Mouse (Mus musculus): ENCODE results near the gene Kat2b. TPM values are rescaled to one million over a fixed set of nuclear protein-coding genes. Genes with fewer than 3 reads are reported as not detected.
"Not testable (repeated sequence)": the region's sequence is repeated elsewhere in the genome, so short reads cannot be mapped to it uniquely, and the experiment has no call there.

The Kat2b gene
- total RNA-seq, 1 experiment, result 25.1 TPM

GRCm38 (mm10) chr17:53570361-53570875, 3.8 kb downstream of the Kat2b start:
- Histone ChIP-seq H3K4me1 (ENCODE audit: control insufficient read depth in 2 of 2, insufficient read depth in 2 of 2, low read length in 2 of 2, poor library complexity in 1 of 2) (peaks cover 12 to 31% of the 10 kb centered on the region in 2 experiments), H3K4me3 (ENCODE audit: insufficient read depth in 1 of 2, low read depth in 1 of 2, low read length in 2 of 2, poor library complexity in 1 of 2, severe bottlenecking in 1 of 2) (peak overlapping the region; percentile 0 to 8; a peak in 2 of 4 replicates), H3K36me3 (ENCODE audit: control insufficient read depth, insufficient read depth, low read length, poor library complexity, severe bottlenecking) (no peaks in the 10 kb centered on the region), H3K9ac (ENCODE audit: insufficient read depth, low read depth, low read length, poor library complexity, severe bottlenecking) (peak overlapping the region; percentile 10; the same call in 1 of the 2 replicates), H3K9me3 (ENCODE audit: control insufficient read depth, insufficient read depth, low read depth, low read length) (no peaks in the 10 kb centered on the region), H3K27ac (ENCODE audit: insufficient read depth, low read depth, low read length, poor library complexity, severe bottlenecking) (peak overlapping the region; percentile 89; the same call in 1 of the 2 replicates)
- DNase-seq (ENCODE audit: low read depth, low spot score), result no peak
- in situ Hi-C loops (cut with MboI; ENCODE audit: low sequenced_read_pairs in 2 of 2, unreplicated experiment in 2 of 2), result no loop called here
- TF ChIP-seq ZC3H11A (IDR thresholded peaks at IDR 0.05; ENCODE audit: borderline replicate concordance, low read depth, low read length) (no peak), ZNF384 (IDR thresholded peaks at IDR 0.05; ENCODE audit: low read depth, low read length) (no peak), CHD2 (IDR thresholded peaks at IDR 0.05; ENCODE audit: low read depth, low read length) (no peak), HCFC1 (IDR thresholded peaks at IDR 0.05; ENCODE audit: borderline replicate concordance, insufficient read depth, low read length) (no peak), MAFK (IDR thresholded peaks at IDR 0.05; ENCODE audit: insufficient read depth, low read depth, low read length) (no peak)

GRCm38 (mm10) chr17:53570932-53571331, 4.3 kb downstream of the Kat2b start:
- Histone ChIP-seq H3K4me1 (ENCODE audit: control insufficient read depth in 2 of 2, insufficient read depth in 2 of 2, low read length in 2 of 2, poor library complexity in 1 of 2) (peaks cover 12 to 29% of the 10 kb centered on the region in 2 experiments), H3K27ac (ENCODE audit: insufficient read depth, low read depth, low read length, poor library complexity, severe bottlenecking) (peak overlapping the region; percentile 89; the same call in 1 of the 2 replicates)
- in situ Hi-C loops (cut with MboI; ENCODE audit: low sequenced_read_pairs in 2 of 2, unreplicated experiment in 2 of 2), result not testable (repeated sequence)

GRCm38 (mm10) chr17:53573019-53573556, 6.4 kb downstream of the Kat2b start:
- Histone ChIP-seq H3K9ac (ENCODE audit: insufficient read depth, low read depth, low read length, poor library complexity, severe bottlenecking) (peak overlapping the region; percentile 40; the same call in 1 of the 2 replicates), H3K4me3 (ENCODE audit: insufficient read depth in 1 of 2, low read depth in 1 of 2, low read length in 2 of 2, poor library complexity in 1 of 2, severe bottlenecking in 1 of 2) (no peak overlapping the region), H3K9me3 (ENCODE audit: control insufficient read depth, insufficient read depth, low read depth, low read length) (no peaks in the 10 kb centered on the region), H3K4me1 (ENCODE audit: control insufficient read depth in 2 of 2, insufficient read depth in 2 of 2, low read length in 2 of 2, poor library complexity in 1 of 2) (peaks cover 16 to 27% of the 10 kb centered on the region in 2 experiments), H3K27ac (ENCODE audit: insufficient read depth, low read depth, low read length, poor library complexity, severe bottlenecking) (peak overlapping the region; percentile 54; the same call in 1 of the 2 replicates), H3K36me3 (ENCODE audit: control insufficient read depth, insufficient read depth, low read length, poor library complexity, severe bottlenecking) (no peaks in the 10 kb centered on the region)
- in situ Hi-C loops (cut with MboI; ENCODE audit: low sequenced_read_pairs in 2 of 2, unreplicated experiment in 2 of 2), result no loop called here
- TF ChIP-seq ZC3H11A (IDR thresholded peaks at IDR 0.05; ENCODE audit: borderline replicate concordance, low read depth, low read length) (no peak), HCFC1 (IDR thresholded peaks at IDR 0.05; ENCODE audit: borderline replicate concordance, insufficient read depth, low read length) (no peak), CHD2 (IDR thresholded peaks at IDR 0.05; ENCODE audit: low read depth, low read length) (no peak), MAFK (IDR thresholded peaks at IDR 0.05; ENCODE audit: insufficient read depth, low read depth, low read length) (no peak), ZNF384 (IDR thresholded peaks at IDR 0.05; ENCODE audit: low read depth, low read length) (no peak)
- DNase-seq (ENCODE audit: low read depth, low spot score), result no peak

More at GRCm38 (mm10) chr17:53570932-53571331, 4.3 kb downstream of the Kat2b start:
- H3K4me3 ChIP-seq (ENCODE audit: insufficient read depth in 1 of 2, low read depth in 1 of 2, low read length in 2 of 2, poor library complexity in 1 of 2, severe bottlenecking in 1 of 2); H3K9me3 ChIP-seq (ENCODE audit: control insufficient read depth, insufficient read depth, low read depth, low read length); DNase-seq (ENCODE audit: low read depth, low spot score); H3K36me3 ChIP-seq (ENCODE audit: control insufficient read depth, insufficient read depth, low read length, poor library complexity, severe bottlenecking): not testable (repeated sequence)
- peak; percentile 85 for TF ChIP-seq ZNF384 (IDR thresholded peaks at IDR 0.05; ENCODE audit: low read depth, low read length)
- H3K9ac ChIP-seq (ENCODE audit: insufficient read depth, low read depth, low read length, poor library complexity, severe bottlenecking), result peak overlapping the region; percentile 10; the same call in 1 of the 2 replicates

DNA sequence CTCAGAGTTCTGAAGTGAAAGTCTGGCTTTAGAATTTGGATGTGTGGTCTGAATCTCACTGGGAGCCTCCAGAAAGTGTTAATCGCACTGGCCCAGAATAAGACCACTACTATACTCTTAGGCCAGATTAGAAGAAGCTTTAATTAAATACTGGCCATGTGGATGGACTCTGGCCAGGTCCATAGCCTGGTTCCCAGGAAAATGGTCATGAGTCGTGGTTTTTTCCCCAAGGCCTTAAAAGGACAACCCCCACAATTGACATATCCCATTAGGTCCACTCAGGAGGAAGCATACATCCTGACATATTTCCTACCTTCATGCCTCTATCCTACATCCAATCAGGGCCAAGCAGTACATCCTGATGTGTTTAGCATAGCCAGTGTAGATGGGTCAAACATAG, 10.5 kb downstream of the Kat2b start:
- in situ Hi-C loops (cut with MboI; ENCODE audit: low sequenced_read_pairs in 2 of 2, unreplicated experiment in 2 of 2), result no loop called here
- H3K4me3 ChIP-seq (ENCODE audit: insufficient read depth in 1 of 2, low read depth in 1 of 2, low read length in 2 of 2, poor library complexity in 1 of 2, severe bottlenecking in 1 of 2), result no peak overlapping the region
- H3K9ac ChIP-seq (ENCODE audit: insufficient read depth, low read depth, low read length, poor library complexity, severe bottlenecking), result no peak overlapping the region
- H3K27ac ChIP-seq (ENCODE audit: insufficient read depth, low read depth, low read length, poor library complexity, severe bottlenecking), result no peak overlapping the region
- no peaks in the 10 kb centered on the region for H3K36me3 ChIP-seq (ENCODE audit: control insufficient read depth, insufficient read depth, low read length, poor library complexity, severe bottlenecking)
- no peaks in the 10 kb centered on the region for H3K9me3 ChIP-seq (ENCODE audit: control insufficient read depth, insufficient read depth, low read depth, low read length)
- no peak for DNase-seq (ENCODE audit: low read depth, low spot score)
- TF ChIP-seq ZC3H11A (IDR thresholded peaks at IDR 0.05; ENCODE audit: borderline replicate concordance, low read depth, low read length) (no peak), HCFC1 (IDR thresholded peaks at IDR 0.05; ENCODE audit: borderline replicate concordance, insufficient read depth, low read length) (no peak), ZNF384 (IDR thresholded peaks at IDR 0.05; ENCODE audit: low read depth, low read length) (no peak), MAFK (IDR thresholded peaks at IDR 0.05; ENCODE audit: insufficient read depth, low read depth, low read length) (no peak), CHD2 (IDR thresholded peaks at IDR 0.05; ENCODE audit: low read depth, low read length) (no peak)
- H3K4me1 ChIP-seq (ENCODE audit: control insufficient read depth in 2 of 2, insufficient read depth in 2 of 2, low read length in 2 of 2, poor library complexity in 1 of 2), result peaks cover 15 to 18% of the 10 kb centered on the region in 2 experiments
